Mouse (Mus musculus) heart, adult 11 months (tissue): Measurements from ENCODE around the gene Raver1.

Experiments used
- DNase-seq: peaks from one replicate; pipeline ENCODE4 v3.0.0; 2022

The Raver1 gene

DNA sequence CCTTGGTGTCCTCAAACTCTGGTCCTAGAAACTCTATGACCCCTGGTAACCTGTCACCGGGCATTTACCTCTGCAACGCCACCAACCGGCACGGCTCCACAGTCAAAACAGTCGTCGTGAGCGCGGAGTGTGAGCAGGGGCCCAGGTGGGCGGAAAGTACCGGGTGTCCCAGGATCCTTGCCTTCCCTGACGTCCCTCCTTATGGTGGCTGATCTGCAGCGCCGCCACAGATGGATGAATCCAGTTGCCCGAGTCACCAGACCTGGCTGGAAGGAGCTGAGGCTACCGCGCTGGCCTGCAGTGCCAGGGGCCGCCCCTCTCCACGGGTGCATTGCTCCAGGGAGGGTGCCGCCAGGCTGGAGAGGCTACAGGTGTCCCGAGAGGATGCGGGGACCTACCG is 55.1 kb downstream of the Raver1 start:
- DNase-seq: peak; percentile 87

DNA sequence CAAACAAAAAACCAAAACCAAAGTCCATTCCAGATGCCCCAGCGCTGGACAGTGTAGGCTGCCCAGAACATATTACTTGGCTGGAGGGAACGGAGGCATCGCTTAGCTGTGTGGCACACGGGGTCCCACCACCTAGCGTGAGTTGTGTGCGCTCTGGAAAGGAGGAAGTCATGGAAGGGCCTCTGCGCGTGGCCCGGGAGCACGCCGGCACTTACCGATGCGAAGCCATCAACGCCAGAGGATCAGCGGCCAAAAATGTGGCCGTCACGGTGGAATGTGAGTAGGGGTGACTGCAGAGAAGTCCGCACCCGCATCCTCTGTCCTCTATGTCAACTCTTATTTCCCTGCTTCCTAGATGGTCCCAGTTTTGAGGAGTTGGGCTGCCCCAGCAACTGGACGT is 55.6 kb downstream of the Raver1 start:
- DNase-seq: peak; percentile 89

DNA sequence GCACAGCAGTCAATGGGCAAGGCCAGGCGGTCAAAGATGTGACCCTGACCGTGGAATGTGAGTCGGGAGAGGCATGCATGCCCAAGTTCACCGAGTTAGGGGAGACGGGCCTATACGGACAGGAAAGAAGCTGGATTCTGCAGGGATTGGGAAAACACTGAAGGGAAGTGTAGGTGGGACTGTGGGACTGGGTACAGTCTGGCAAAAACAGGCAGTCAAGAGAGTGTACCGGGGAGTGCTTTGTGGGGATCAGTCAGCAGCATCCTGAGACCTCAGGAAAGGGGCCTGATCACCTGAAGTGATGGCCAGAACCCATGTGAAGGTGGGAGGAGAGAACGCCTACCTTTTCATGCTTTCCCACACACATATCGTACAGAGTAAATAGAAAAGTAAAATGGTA is 56.2 kb downstream of the Raver1 start:
- DNase-seq: peak; percentile 77

DNA sequence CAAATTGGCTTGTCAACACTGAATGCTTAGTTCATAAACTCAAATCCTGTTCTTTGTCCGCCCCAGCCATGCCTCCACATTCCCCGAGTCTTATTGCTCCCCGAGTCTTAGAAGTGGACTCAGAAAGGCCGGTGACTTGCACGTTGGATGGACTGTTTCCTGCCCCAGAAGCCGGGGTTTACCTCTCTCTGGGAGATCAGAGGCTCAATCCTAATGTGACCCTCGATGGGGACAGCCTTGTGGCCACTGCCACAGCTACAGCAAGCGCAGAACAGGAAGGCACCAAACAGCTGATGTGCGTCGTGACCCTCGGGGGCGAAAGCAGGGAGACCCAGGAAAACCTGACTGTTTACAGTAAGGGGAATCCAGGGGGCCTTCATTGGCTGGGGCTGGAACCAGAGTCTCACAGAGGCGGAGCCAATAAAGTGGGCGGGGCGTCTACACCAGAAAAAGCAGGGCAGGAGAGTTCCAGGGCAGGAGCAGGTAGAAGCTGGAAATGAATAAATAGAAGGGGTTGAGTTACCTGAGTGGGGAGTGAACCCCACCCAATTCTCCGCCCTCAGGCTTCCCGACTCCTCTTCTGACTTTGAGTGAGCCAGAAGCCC is 57.2 kb downstream of the Raver1 start:
- peak; percentile 89 for DNase-seq

DNA sequence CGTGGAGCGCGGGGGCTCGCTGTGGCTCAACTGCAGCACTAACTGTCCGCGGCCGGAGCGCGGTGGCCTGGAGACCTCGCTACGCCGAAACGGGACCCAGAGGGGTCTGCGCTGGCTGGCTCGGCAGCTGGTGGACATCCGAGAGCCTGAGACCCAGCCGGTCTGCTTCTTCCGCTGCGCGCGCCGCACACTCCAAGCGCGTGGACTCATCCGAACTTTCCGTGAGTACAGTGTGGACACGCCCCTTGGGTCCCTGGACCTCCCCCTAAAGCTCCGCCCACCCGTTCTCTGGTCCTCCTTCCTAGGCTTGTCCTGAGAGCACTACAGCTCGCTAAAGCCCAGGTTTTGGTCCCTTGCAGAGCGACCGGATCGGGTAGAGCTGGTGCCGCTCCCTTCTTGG is 58.7 kb downstream of the Raver1 start:
- peak; percentile 99 for DNase-seq

DNA sequence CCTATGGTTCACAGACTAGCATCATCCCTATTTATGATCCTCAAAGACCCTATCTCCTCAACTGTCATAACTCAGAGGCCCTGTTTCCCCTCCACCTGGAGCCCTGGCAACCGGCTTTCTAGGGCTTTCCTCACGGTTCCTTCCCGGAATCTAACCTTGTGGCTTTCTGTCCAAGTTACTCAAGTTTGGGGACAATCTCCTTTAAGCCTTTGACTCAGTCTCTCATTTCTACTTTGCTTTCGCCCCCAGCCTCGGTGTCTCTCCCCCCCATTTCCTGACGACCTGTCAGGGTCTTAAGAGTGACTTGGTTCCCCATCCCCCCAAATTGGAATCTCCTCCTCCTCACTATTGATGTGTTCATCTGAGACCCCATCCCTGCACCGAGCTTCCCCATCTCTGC is 59.3 kb downstream of the Raver1 start:
- peak; percentile 89 for DNase-seq

DNA sequence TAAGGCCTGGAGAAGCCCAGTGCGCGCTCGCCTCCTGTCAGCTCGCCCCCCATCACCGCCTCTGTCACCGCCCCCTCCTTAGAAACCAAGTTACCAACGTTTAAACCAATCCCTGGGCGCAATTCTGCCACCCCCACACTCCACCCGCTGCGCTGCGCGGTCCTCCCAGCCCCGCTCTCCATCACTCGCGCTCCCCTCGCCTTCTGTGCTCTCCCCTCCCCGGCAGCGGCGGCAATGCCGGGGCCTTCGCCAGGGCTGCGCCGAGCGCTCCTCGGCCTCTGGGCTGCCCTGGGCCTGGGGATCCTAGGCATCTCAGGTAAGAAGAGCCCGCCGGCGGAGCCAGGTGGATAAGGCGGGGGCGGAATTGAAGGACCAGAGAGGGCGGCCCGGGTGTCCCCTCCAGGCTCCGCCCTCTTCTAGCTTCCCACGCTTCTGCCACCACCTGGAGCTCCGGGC is 59.9 kb downstream of the Raver1 start, which contains the start of gene Icam5:
Gene Icam5 (plus strand): TSS at position 178 of the 456 bp plus-strand sequence.
- DNase-seq: peak; percentile 96

DNA sequence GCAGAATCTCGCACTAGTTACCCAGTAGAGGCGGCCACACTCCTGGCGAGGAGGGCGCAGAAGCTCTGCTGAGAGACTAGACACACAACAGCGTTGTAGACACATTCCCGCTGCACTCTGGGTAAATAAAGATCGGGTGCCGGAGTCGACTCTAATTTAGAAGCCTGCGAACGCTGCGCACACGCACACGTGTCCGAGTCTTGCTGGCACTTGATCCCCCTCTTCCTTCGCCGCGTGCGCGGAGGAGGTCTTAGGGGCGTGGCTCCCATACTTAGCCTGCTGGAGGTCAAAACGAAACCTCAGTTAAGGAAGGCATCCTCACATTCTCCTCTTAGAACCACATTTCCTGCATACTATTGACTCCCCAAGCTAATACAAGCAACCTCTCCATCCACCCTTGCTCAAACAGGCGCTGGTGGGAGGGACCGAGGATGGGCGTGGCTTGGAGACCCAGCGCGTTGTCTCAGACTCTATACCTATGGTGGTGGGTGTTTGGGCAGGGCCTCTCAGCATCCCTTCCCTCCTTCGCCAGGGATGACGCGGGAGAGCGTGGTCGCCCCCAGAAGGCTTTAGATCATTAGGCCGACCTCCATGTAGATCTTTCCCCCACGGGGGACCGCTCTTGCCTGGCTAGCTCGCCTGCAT is 60.4 kb downstream of the Raver1 start:
- DNase-seq: peak; percentile 98

DNA sequence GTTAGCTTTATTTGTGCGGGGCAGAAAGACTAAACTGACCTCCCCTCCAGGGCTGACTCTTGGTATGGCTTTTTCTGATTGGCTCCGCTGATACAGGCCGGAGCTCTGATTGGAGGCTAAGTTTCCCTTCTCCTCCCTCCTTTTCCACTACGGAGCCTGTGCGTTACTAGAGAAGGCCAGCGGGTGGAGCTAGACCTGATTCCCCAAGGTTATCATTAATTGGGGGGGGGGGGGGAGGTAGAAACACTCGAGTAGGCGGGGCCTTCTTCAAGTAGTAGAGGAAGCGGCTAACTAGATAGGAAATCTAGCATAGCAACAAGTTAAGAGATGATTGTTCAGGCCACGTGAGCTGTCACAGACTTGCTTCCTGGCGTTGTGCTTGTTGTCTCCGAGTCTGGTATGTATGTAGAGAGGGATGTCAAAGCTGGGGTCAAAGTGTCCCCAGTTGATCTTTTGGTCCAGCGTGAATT is 61.0 kb downstream of the Raver1 start:
- peak; percentile 99 for DNase-seq

DNA sequence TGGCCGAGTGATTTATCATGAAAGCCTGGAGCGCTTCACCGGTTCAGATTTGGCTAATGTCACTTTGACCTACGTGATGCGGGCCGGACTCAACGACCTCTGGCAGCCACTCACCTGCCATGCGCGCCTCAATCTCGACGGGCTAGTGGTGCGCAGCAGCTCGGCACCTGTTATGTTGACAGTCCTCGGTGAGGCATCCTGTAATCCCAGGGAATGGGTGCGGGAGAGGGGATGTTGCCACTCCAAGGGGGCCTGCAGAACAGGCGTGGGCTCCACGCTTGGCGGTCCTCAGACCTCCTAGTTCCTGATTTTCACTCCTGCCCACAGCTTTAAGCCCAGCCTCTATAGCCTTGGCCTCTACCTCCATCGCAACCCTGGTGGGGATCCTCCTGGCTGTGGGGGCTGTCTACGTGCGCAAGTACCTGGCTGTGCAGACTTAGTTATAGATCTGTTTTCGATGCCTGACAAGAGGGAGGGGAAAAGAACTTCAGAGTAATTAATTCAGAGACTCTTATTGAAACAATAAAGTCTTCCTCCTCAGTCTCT is 61.7 kb downstream of the Raver1 start:
- DNase-seq: peak; percentile 95

DNA sequence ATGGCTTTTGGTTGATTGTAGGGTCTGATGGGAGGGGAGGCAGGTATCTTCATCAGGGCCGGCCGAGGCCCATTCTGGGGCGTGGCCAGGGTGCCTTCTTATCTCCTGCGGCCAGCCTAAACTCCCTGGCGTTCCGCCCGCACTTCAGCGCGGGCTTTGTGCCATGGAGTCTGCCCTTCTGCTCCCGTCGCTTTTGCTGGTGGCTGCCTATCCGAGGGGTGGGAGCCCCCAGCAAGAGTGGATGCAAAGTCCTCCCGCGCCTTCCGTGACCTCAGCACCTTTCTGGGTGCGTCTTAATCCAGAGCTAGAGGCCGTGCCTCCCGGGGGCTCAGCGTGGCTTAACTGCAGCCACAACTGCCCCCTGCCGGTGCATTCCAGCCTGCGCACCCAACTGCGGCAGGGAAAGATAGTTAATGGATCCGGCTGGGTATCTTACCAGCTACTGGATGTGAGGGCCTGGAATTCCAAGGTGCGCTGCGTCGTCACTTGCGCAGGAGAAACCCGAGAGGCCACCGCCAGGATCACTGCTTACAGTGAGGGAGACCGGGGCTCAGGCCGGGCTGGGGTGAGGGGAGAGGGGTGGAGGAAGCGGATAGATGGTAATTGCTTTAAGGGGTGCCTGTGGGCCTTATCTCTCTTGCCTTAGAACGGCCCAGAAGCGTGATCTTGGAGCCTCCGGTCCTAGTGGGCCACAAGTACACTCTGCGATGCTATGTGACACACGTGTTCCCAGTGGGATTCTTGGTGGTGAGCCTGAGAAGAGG is 62.3 kb downstream of the Raver1 start, which contains the start of gene Icam4:
Gene Icam4 (plus strand): TSS at position 83 of the 764 bp plus-strand sequence.
- peak; percentile 99 for DNase-seq

DNA sequence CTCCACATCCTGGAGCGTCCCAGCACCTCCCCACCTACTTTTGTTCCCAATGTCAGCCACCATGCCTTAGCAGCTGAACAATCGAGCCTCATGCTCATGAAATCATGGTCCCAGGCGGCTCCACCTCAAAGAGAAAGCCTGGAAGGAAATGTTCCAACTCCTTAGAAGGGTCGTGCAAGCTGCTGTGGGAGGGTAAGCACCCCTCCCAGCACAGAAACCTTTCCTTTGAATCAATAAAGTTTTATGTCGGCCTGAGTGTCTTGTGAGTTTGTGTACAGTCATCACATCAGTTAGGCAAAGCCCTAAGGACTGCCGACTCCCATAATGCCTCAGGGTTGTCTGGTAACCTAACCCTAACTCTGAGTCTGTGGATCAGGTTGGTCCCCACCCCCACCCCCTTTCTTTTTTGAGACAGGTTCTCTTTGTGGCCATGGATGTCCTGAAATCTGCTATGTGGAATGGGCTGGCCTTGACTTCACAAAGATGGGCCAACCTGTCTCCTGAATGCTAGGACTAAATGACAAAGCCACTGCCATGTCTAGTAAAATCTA is 63.2 kb downstream of the Raver1 start:
- peak; percentile 89 for DNase-seq

DNA sequence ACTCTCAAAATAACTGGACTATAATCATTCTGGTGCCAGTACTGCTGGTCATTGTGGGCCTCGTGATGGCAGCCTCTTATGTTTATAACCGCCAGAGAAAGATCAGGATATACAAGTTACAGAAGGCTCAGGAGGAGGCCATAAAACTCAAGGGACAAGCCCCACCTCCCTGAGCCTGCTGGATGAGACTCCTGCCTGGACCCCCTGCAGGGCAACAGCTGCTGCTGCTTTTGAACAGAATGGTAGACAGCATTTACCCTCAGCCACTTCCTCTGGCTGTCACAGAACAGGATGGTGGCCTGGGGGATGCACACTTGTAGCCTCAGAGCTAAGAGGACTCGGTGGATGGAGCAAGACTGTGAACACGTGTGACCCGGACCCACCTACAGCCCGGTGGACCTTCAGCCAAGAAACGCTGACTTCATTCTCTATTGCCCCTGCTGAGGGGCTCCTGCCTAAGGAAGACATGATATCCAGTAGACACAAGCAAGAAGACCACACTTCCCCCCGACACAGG is 64.0 kb downstream of the Raver1 start:
- DNase-seq: peak; percentile 91

DNA sequence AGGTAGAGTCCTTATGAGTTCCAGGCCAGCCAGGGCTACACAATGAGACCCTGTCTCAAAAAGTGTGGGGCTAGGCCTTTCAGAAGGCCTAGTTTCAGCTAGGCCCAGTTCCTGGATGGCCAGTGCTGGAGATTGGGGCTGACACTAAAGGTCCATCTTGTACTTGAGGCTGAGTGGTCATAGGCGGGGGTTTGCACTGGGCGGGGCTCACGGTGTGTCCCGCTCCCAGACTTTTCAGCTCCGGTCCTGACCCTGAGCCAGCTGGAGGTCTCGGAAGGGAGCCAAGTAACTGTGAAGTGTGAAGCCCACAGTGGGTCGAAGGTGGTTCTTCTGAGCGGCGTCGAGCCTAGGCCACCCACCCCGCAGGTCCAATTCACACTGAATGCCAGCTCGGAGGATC is 65.0 kb downstream of the Raver1 start:
- peak; percentile 91 for DNase-seq

DNA sequence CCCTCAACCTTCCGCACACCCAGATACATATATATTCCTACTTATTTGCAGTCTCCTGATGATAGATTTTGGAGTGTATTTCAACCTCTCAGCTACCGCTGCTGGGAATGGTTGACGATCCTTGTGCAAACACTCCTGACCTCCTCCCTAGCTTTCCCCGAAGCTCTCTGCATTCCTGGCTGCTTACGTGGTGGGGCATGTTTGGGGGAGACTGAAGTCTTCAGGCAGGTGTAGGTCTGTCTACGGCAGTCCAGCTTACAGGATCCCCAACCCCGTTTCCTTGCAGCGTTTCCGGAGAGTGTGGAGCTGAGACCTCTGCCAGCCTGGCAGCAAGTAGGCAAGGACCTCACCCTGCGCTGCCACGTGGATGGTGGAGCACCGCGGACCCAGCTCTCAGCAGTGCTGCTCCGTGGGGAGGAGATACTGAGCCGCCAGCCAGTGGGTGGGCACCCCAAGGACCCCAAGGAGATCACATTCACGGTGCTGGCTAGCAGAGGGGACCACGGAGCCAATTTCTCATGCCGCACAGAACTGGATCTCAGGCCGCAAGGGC is 66.5 kb downstream of the Raver1 start:
- DNase-seq: peak; percentile 90
